Mouse (Mus musculus) heart, adult 8-10 months (tissue): ENCODE measurements around the gene Trir. TPM values are rescaled to one million over a fixed set of nuclear protein-coding genes. Genes with fewer than 3 reads are reported as not detected.

Source experiments
- DNase-seq: peaks from one replicate; pipeline ENCODE4 v3.0.0; 2022; ENCODE audit warnings: low spot score
- total RNA-seq, 4 experiments: library from RNA; stranded (reverse); gene quantifications; 2 replicates each; pipeline ENCODE4 v1.2.4; 2022

The Trir gene
- total RNA-seq, 4 experiments from 2014 or later, result 76.6 to 90.6 (median 78.6) TPM

DNA sequence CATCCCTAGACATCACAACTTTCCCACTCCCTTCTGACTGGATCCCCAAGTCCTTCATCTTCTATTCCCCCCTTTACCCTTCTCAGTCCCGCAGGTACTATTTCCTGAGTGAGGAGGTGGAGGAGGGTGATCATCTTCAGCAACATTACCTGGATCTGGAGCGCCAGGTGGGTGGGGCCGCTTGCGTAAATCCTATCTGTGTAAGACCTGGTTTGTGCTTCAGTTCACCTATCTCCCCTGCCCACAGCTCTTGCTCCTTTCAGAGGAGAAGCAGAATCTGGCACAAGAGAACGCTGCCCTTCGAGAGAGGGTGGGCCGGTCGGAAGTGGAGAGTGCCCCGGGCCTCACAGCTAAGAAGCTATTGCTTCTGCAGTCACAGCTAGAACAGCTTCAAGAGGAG lies 32.2 kb upstream of the Trir start:
- DNase-seq, result no peak

GRCm38 (mm10) chr8:84995680-84996079 lies 30.9 kb upstream of the Trir start:
- no peak for DNase-seq

DNA sequence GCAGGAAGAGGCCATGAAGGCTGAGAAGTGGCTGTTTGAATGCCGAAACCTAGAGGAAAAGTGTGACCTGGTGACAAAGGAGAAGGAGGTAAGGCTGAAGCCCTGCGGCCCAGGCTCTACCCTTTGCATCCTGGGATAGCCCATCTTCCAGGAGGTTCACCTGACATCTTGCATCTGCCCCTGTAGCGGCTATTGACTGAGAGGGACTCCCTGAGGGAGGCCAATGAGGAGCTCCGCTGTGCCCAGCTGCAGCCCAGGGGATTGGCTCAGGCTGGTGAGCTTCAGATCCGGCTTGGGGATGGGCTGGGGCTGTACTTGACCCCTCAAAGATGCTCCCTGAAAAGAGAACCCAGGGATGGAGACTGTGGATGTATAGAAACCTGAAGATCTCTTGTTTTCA lies 29.6 kb upstream of the Trir start:
- no peak for DNase-seq

GRCm38 (mm10) chr8:84997649-84998295 lies 28.9 kb upstream of the Trir start:
- peak; percentile 87 for DNase-seq

DNA sequence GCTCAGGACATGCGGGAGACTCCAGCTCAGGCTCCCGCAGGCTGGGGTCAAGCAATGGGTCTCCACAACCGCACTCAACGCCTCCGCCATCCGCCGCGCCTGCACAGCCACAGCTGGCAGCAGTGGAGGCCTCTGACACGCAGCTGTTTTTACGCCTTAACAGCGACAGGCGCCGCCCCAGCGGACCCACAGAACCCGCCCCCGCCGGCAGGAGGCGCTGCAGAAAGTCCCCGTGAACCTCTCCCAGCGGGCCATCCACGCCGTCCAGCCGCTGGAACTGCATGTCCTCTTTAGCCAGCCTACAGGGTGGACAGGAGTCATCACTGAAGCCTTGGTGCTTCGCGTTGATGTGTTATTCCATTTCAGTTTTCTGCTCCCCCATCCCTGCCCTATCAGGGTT lies 18.9 kb upstream of the Trir start:
- DNase-seq, result no peak

DNA sequence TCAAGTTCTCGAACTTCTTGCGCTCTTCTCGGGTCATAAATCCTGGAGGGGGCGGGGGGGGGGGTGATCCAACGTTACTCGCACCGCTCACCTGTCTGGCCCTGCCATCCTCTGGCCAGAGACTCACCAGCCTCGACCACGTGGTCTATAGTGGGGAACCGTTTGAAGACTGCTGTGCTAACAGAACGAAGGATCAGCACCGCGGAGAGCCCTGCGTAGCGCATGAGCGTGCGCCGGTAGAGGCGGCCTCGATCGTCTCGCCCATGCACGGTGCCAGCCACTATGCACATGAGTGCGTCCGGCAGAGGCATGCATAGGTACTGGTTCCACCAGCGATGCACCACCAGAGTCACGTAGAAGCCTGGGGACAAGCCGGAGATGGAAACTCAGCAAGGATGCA lies 15.4 kb upstream of the Trir start:
- no peak for DNase-seq

- DNase-seq, result no peak
Measured at GRCm38 (mm10) chr8:85013230-85013840, 13.3 kb upstream of the Trir start.

DNA sequence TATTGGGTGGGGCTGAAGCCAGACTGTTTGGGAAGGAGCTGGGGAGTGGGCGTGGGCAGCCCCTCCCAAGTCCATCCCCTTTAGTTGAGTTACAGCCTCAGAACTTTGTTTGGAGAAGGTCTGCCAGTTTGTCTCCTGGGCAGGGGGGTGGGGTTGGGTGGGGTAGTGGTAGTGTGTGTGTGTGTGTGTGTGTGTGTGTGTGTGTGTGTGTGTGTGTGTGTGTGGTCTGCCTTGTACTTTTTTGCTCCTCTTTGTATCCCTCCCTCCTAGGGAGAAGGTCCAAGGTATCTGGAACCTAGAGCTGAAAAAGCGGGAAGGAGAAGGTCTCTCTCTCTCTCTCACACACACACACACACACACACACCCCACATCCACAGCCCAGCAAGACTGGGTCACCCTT lies 12.2 kb upstream of the Trir start, which contains the start of gene Best2:
Best2 (minus strand) TSS at position 101 of the 400 bp plus-strand sequence.
- DNase-seq, result no peak

GRCm38 (mm10) chr8:85016724-85017123 lies 9.9 kb upstream of the Trir start:
- DNase-seq, result no peak

- DNase-seq, result no peak
Measured at GRCm38 (mm10) chr8:85017209-85017608, 9.4 kb upstream of the Trir start.

GRCm38 (mm10) chr8:85021514-85022055 lies 5.0 kb upstream of the Trir start:
- no peak for DNase-seq

GRCm38 (mm10) chr8:85023846-85024245 lies 2.8 kb upstream of the Trir start:
- DNase-seq, result no peak

DNA sequence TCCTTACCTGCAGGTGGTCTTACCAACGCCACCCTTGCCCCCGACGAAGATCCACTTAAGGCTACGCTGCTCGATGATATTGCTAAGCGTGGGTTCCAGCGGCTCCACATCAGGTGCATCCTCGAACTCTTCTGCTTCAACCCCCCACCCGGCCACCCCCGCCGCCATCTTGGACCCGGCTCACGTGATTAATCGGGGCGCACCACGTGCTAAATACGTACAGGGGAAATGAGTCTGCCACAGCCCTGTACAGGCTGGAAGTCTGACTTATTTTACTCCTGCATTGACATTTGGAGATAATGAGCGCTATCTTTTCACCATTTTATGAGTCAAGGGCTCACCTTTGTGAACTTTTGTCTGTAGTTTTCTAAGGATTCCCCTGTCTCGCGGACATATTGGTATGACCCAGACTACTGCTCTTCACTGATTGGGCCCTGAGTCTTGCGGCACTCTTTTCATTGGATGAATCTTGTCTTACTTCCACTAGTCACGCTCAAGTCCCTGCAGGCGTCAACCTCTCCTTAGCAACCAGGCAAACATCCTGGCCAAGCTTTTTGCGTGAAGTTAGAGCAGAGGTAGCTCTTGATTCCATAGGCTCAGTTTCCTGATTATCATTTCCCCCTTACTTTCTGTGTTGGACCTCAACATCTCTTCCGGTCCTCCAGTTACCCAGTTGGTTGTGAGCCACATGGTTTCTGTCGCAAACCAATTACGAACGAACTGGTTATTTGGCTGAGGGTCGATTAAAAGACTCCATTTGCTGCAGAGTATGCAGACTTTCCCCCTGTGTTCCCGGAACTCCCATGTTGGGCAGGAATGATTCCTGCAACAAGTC lies 1.3 kb upstream of the Trir start, which contains the start of gene Asna1:
Asna1 (minus strand) TSS at position 184 of the 835 bp plus-strand sequence.
- DNase-seq, result peak; percentile 91

- no peak for DNase-seq
Measured at GRCm38 (mm10) chr8:85027516-85027855, 863 bp downstream of the Trir start.

GRCm38 (mm10) chr8:85027922-85028321 lies 1.3 kb downstream of the Trir start:
- no peak for DNase-seq

DNA sequence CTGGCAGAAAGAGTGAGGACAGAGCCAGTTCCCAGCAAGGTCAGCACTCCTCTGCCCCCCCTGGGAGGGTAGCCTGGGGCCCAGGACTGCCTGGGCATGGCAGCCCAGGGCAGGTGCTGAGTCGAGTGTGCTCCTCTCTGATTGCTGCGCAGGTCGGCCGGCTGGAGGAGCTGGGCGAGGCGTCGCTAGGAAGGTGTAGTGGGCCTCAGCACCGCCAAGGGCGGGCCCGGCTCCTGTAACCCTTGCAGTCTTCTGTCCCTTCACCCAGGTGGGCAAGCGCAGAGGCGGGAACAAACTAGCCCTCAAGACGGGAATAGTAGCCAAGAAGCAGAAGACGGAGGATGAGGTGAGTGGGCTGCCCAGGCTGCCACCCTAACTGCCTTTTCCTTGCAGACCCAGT lies 2.6 kb downstream of the Trir start:
- no peak for DNase-seq

DNA sequence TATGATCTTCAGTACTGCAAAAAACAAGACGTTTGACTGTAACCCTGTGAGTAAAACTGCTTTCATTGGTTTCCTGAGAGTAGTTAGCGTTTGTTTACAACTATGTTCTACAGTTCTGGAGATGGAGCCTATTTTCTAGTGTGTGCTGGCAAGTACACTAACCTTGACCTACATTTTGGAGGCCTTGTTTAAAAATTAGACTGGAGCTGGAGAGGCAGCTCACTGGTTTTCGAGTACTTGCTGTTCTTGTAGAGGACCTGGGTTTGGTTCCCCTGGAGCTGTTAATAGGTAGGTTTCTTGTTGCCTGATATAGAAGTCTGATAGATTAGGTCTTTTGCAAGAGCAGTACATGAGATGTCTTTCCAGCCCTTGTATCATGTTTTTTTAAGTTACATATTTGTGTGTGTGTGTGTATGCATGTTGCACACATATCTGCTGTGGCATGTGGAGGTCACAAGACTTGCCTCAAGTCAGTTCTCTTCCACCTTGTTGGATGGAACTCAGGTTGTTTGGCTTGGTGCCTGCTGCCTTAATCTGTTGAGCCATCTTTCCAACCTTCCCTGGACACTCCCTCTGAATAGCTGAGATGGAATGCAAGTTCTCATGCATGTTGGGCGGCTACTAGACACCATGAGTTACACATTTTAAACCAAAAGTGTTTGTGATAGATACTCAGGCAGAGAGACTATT lies 6.1 kb downstream of the Trir start:
- no peak for DNase-seq

- no peak for DNase-seq
Measured at GRCm38 (mm10) chr8:85033867-85034266, 7.2 kb downstream of the Trir start.

DNA sequence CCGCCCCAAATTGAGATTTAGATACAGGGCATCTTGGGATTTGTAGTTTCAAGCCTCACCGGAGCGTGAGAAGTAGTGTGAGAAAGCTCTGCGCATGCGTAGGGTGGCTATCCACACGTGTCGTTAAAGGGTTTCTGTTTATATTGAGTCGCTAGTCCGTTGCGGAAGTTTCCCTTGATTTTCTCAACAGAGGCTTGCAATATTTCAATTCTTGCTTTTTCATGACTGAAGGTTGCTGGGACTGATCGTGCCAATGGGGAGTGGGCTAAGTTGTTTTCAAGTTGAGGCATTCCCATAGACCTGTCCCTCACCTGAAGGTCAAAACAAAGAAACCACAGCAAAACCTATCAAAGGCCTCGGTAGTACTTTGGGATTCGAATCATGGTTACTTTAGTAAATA lies 8.1 kb downstream of the Trir start:
- DNase-seq, result no peak

DNA sequence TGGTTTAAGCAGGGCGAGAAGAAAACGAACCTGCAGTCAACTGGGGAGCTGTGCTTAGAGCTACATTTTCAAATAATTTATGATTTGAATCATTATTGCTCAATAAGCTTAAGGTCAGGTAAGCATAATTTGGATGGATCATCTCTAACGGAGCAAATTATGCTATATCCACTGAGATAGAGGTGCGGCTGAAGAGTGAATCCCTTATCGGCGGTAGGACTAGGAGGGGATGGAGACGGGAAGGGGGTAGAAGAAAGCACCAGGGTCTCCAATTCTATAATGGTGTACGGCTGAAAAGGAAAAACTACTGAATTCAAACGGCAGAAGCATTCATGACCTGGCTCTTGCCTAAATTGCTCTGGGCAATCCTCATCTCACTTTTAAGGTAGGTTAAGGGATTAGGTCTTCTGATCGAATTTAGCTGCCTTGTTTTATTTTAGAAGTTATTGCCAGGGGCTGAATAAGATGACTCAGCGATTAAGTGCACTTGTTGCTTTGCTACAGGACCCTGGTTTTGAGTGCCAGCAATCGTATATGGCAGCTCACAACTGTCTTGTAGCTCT lies 8.6 kb downstream of the Trir start:
- DNase-seq, result no peak

GRCm38 (mm10) chr8:85035728-85036310 lies 9.2 kb downstream of the Trir start:
- no peak for DNase-seq
